Mouse (Mus musculus) cerebellum, adult 9-10 months (tissue): ENCODE measurements around the gene Dpp3.
A peak's percentile ranks its signal among the peaks of the same experiment; 100 is the strongest.
"Not testable (repeated sequence)": the region's sequence is repeated elsewhere in the genome, so short reads cannot be mapped to it uniquely, and the experiment has no call there.

Experiments
- DNase-seq: peaks from one replicate; pipeline ENCODE4 v3.0.0; 2022

The Dpp3 gene

GRCm38 (mm10) chr19:4891798-4892197 lies 36.3 kb downstream of the Dpp3 start:
- no peak for DNase-seq

GRCm38 (mm10) chr19:4889791-4890190 lies 38.3 kb downstream of the Dpp3 start:
- no peak for DNase-seq

DNA sequence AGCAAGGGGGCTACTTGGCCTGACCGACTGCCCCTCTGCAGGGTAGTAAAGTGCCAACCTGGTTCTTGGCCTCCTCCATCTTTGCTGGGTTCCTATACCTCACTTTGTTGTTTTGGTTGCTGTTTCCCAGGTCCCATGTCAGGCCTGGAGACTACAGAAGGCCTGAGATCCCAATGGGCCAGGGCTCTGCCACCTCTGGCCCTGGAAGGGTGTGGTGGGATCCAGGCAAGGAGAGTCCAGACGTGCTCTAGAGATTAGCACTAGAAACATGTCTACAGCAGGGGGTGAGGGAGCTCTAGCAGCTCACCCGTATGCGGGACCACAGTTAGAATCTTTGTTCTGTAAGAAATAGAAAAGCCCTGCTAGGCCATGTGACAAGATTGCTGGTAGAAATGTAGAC lies 44.1 kb downstream of the Dpp3 start:
- no peak for DNase-seq

DNA sequence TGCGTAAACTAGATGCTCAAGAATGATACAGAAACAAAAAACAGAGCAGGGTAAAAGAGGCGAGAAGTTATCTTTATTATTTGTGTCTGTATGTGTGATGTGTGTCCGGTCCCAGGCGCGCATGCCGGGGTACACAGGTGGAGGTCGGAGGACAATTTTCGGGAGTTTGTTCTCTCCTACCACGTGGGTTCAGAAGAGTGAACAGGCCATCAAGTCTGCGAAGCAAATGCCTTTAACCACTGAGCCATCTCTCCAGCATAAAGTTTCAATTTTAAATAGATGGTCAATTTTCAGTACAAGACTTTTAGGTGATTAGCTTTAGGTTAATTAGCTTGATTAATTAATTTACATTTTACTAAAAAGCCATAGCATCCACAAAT lies 48.8 kb downstream of the Dpp3 start:
- DNase-seq, result no peak

GRCm38 (mm10) chr19:4878405-4879323 lies 49.4 kb downstream of the Dpp3 start, which contains the start of gene Zdhhc24:
Zdhhc24 (plus strand) TSS chr19:4878668.
- peak; percentile 97 for DNase-seq

DNA sequence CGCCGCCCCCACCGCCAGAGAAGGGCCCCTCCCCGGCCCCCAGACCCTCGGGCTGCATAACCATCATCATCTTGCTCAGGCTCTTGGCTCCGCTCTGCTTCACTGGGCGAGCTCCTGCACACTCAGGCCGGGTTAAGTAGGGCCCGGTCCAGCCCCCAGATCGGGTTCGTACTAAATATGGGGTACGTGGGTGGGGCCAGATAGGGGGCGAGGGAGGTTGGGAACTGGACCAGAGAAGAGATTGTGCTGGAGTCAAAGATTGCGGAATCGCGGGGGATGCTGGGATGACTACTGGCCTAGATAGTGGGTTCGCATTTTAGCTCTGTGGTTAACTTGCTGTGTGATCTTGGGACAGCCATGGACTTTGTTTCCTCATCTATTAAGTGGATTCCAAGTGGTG lies 50.3 kb downstream of the Dpp3 start, which contains the start of gene Actn3:
TSS of gene Actn3 (minus strand) at position 125 of the 400 bp plus-strand sequence.
- DNase-seq, result peak; percentile 36

DNA sequence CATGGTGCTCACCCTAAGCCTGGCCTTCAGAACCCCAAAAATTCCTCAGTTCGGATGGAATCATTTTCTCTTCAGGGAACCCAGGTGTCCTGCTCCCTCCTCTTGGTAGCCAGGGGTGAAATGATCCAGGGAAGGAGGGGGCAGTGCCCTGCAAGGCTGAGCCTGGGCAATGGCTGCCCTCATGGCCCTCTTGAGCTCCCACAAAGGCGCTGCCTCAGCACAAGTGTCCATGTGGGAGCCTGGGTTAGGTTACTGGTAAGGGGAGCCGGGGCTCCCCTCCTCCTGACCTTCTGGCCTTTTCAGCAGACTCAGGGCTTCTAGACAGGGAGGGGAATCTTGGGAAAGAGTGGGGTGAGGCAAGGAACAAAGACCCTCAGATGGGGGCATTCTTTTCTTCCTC lies 51.3 kb downstream of the Dpp3 start:
- peak; percentile 20 for DNase-seq

DNA sequence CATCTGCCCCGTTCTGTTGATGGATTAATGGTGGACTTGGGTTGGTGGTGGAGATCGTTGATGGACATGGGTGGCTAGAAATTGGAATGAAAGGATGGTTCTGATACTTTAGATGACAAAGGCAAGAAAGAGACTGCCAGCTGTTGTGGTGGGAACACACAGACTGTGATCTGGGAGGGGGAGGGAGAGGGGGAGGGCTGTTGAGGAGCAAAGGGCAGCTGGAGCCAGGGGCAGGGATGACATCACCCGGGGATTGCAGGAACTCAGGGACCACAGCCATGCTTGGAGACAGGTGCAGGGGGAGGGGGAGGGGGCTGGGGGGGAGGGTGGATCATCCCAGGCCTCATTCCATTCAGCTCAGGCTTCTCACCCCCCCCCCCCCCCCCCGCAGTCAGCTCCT lies 51.8 kb downstream of the Dpp3 start:
- DNase-seq, result no peak

- not testable (repeated sequence) for DNase-seq
These were observed 53.5 kb downstream of the Dpp3 start for GRCm38 (mm10) chr19:4874613-4875012.

DNA sequence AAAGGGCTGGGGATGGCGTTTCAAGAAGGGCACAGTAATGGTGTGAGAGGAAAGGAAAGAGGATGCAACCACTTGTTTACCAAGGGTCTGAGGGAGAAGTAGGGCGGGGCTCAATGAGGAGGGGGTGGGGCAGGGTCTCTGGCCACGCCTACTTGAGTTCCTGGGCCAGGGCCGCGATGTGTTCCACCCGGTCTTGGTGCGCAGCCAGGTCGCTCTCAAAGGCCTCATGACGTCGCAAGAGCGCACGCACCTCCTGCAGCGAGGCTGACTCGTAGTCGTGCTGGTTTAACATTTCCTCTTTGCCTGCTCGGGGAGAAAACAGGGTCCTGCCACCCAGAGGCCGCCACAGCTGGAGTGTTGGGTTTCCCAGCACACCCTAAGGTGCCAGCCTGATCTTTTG lies 62.9 kb downstream of the Dpp3 start:
- no peak for DNase-seq

DNA sequence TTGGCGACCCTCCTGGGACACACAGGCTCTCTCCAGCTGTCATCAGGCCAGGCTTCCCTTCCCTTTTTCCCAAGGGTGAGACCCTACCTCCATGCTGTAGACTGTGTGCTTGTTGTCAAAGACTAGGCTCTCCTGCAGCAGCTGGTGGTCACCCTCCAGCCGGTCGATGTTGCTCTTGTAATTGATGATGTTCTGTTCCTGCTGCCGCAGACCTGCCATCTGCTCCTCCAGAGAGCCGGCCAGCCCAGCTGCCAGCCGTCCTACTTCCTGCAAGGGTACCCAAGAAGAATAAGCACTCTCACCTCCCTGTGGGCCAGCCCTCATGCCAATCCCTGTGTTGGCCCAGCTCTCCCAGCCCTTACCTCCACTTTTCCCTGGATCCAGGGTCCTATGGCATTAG lies 65.0 kb downstream of the Dpp3 start:
- no peak for DNase-seq

- DNase-seq, result no peak
These were observed 69.0 kb downstream of the Dpp3 start for GRCm38 (mm10) chr19:4859081-4859480.
